Mouse (Mus musculus) kidney, adult 8-10 months (tissue): ENCODE results near the gene Smim4.

Source experiments
- DNase-seq, 2 experiments: peaks; one replicate each; pipeline ENCODE4 v3.0.0; 2022

The Smim4 gene

DNA sequence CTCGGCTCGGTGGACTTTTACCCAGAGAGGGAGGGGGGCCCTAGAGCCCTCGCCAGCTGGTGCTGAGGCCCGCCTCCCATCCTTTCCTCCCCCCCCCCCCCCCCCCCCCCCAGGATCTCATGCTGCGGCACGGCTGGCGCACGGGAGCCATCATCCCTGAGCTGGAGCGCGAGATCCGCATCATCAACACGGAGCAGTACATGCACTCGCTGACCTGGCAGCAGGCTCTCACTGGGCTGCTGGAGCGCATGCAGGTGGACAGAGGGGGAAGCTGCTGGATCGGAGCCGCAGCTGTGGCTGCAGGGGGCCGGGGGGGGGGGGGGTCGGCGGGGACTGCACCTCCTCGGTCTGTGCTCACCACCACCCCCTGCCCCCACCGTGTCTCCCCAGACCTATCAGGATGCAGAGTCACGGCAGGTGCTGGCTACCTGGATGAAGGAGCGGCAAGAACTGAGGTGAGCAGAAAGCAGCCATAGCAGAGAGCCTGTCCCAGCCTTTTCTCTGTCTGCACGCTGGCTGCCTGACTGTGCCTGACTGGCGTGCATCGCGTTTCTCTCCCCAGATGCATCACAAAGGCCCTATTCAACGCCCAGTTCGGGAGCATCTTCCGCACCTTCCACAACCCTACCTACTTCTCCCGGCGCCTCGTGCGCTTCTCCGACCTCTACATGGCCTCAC, 9.6 kb upstream of the Smim4 start:
- DNase-seq: no peak

DNA sequence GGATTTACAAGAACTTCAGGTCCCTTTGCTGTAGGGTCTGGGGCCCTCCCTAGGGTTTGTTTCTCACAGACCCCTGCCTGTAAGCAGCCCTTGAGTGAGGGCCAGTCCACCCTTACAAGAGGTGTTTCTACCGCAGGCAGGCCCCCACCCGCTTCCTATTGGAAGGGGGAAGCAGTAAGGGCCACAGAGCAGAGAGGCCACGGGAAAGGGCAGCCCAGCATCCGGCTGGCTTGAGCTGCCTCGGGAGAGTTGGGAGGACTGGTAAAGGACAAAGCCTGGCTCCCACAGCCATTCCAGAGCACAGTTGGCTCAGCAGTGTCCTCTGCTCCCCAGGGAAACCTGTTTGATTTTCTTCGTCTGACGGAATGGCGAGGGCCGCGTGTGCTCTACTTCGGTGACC, 9.0 kb upstream of the Smim4 start:
- peak; percentile 36 to 37 for DNase-seq

DNA sequence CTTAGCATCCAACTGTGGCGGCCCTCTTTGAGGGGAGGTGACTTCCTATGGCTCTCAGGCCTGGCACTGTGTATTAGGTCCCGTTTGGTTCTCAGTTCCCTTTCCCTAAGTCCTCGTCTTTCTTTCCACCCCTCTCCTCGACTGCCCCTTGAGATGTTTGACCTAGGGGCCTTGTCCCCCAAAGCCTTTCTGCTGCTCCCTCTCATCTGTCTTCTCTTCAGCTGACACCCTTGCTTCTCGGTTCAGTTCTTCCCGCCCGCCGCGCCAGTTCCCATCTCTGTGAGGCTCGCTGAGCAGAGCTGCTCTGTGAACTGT, 8.5 kb upstream of the Smim4 start:
- DNase-seq: no peak

DNA sequence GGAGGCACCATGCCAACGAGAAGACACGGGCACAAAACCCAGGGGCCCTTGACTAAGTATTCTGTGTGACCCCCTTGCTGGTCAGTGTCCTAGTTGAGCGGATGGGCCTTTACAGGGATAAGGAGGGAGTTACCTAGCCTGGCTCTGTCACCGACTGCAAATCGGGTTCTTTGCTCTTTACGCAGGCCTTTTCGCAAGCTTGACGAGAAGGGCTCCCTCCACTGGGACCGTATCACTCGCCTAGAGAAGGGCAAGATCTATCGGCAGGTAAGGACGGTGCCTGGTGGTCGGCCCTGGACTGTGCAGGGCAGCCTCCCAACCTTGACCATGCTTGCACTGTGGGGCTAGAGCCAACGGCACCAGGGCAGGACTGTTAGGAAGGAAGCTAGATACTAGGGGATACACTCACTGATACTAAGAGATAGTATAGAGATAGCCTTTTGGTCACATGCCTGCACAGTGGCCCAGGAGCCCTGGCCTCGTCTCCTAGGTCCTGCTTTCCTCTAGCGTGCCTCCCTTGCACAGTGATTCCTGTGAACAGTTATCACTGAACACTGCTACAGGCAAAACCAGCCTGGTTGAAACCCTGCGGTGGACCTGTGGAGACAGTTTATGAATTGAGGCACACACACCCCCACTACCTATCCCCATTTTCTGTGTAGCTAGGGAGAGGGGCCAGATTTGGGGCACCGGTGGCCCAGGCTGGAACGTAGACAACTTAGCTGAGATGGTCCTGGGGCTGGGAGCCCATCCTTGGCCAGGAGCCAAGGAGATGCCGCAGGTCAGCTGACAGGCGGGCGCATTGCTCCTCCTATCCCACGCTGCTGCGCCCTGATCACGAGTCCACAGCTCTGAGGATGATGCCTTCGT, 7.9 kb upstream of the Smim4 start:
- no peak for DNase-seq

DNA sequence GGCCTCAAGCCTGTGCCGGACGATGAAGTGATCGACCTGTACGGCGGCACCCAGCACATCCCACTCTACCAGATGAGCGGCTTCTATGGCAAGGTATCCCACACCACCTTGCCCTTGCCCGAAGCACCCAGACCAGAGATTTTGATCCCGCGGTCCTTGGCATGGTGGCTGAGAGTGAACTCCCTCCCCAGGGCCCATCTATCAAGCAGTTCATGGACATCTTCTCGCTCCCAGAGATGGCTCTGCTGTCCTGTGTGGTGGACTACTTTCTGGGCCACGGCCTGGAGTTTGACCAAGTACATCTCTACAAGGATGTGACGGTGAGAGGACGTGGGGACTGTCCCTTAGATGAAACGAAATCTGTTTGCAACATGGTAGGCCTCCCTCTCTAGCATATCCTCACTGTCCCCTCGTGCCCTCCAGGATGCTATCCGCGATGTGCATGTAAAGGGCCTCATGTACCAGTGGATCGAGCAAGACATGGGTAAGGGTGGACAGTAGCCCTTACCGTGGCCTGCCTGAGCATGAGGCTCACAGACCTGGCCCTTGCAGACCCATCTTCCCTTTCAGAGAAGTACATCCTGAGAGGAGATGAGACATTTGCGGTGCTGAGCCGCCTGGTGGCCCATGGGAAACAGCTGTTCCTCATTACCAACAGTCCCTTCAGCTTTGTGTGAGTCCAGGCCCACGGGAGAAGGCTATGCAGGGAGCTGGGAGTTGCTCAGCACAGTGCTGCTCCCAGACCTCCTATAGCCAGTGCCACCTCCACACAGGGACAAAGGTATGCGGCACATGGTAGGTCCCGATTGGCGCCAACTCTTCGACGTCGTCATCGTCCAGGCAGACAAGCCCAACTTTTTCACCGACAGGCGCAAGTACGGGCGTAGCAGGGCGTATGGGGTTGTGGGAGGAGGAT, 7.0 kb upstream of the Smim4 start:
- no peak for DNase-seq

DNA sequence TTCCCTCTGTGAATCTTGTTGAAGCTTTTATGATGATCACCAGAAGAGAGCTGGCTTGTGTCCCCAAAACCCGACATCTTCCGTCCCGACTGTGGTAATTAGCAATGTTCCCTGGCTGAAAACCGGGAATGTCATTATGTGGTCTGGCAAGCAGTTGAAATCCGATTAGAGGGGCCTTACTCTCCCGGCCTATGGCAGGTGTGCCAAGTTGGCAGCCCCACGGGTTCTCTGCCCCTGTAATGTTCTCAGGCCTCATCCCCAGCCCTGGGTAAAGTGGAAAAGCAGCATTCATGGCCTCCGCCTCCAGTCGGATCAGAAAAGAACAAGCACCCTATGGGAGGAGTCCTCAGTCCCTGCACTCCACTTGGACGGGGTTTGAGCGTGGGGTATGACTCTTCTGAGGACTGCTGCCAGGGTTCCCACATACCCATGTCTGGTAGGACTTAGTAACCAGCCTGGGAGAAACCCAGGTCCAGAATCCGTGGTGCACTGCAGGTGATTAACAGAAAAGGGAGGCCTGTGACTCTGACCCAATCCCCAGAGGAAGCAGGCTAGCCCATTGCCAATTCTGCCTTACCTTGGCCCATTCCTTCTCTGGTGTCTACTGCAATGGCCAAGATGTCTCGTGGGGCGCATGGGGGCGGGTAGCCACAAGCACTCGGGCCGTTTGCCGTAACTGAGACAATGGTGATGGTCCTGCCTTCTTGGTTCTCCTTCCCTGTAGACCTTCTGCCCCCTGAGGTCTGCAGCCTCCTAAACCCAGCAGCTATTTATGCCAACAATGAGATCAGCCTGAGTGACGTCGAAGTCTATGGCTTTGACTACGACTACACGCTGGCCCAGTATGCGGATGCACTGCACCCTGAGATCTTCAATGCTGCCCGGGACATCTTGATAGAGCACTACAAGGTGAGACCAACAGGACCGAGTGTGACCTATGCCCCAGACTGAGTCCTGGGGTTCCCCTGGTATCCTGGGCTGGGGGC, 5.6 kb upstream of the Smim4 start:
- DNase-seq: no peak

DNA sequence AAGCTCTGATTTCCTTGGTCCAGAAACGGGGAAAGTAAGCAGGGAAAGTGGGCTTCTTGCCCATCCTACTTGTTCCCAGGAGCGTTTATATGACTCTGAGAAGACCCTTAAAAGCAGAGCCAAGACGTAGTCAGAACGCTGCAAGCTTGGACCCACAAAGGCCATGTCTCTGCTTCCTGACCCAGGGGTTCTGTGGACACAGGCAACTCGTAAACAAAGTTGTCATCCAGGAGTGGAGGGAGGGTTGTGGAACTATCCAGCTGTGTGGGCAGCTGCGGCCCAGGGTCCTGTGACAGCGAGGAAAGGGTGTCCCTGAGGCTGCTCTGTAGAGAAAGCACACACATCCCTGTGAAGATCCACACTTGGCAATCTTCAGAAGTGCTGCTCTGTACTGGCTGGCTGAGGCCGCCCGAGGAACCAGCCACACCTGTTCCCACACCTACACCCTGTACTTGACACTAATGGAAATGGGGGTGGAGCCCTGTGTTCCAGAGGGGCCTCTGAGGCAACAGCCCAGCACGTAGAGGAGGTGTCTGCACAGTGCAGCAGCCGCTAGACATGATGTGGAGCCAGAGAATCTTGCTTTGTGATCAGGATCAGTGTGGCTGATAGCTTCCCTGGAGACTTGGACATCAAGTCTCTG, 4.4 kb upstream of the Smim4 start:
- no peak for DNase-seq

DNA sequence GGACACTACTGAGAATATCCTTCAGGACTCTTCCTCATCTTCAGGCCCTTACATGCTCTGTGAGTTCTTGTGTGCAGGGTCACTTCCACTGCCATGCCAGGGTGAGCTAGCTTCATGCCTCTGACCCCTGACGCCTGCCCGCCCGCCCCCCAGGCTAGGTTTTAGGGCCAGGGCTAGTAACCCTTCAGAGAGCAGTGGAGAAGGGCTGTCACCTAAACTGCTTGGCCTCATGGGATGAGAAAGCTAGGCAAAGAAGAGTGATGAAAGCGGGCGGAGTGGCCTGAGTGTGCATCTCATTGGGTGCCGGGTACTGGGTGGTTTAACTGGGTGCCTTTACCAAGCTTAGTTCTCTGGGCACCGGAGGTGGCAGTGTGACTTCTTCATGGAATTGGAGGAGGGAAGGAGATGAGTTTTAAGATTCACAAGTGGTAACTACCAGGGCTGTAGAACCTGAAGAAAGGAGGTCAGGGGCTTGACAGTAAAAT, 3.8 kb upstream of the Smim4 start:
- no peak for DNase-seq

DNA sequence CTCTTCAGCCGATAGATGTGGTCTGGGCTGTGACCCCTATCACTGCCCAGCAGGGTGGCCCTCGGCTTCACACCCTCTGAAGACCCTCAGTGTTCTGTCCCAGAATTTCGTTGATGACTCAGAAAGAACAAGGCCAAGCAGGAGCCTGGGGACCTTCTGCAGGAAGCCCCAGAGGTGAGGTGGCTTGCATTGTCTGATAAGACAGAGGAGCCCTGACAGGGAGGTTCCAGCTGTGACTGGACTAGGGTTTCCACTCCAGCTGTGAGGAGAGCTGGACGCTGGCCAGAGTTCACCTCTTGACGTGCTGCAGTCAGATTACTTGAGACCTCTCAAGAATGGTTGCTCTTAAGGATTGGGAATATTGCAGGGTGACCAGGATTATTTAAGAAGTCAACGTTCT, 3.3 kb upstream of the Smim4 start:
- no peak for DNase-seq

DNA sequence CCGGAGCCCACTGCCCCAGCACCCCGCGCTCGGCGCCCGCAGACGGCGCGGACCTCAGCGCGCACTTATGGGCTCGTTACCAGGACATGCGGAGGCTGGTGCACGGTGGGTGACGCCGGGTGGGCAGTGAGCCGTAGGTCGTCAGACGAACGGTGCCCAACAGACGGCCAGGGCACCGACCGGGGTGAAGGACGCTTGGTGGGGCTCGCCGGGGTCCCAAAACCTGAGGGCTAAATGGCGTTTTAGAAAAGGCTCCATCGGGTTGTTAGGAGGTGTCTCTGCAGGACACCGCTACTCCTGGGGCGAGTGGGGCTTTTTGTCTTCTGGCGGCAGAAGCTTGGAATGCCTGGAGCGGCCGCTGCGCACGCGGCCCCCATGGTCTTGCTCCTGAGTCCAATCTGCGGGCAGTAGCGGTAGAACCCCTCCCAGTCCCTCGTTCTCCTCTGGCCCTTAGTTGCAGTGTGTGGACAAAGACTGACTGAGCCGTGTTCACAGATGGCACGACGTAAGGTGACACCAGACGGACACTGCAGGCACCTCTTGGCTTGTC, 2.6 kb upstream of the Smim4 start:
- DNase-seq: no peak

DNA sequence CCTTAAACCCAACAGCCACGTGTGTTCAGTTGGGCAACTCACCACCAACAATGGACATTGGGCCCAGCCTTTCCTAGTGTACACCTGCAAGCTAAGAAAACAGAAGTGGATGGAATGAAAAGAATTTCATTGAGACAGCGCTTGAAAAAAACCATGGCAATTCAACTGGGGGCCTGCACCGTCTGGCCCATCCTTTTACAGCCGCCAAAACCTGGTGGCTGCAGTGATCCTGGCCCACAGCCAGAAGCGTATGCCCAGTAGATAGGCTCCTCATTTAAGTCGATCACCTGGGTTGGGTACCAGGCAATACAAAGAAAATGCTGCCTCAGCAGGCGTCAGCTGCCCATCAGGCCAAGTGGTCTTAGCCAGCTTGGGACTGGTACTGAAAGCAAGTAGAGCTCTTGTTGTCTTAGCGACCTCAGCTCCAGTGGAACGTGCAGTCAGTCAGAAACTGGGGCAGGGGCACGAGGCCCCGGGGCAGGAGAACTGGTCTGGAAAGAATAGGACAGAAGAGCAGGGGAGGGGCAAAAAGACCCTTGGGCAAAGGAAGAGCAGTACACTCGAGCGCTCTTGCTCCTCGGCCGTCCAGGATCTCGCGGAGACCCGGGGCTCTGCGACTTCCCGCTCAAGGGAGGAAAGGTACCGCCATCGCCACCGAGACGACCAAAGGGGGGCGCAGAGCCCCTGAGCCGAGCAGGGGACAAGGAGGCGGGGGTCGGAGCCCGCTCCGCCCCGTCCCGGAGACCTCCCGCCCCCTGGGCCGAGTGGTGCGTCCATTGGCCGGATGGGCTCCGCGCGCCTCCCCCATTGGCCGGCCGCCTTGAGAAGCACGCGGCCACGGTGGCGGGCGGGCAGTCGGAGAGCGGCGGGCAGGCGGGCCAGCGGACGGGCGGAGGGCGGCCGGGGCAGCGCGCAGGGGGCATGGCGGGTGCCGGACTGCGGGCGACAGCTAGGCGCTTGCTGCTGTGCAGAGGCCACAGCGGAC, 1.8 kb upstream of the Smim4 start, which contains the start of gene Nt5dc2:
TSS of gene Nt5dc2 (plus strand) at position 818 of the 985 bp plus-strand sequence.
- peak; percentile 83 to 87 for DNase-seq

DNA sequence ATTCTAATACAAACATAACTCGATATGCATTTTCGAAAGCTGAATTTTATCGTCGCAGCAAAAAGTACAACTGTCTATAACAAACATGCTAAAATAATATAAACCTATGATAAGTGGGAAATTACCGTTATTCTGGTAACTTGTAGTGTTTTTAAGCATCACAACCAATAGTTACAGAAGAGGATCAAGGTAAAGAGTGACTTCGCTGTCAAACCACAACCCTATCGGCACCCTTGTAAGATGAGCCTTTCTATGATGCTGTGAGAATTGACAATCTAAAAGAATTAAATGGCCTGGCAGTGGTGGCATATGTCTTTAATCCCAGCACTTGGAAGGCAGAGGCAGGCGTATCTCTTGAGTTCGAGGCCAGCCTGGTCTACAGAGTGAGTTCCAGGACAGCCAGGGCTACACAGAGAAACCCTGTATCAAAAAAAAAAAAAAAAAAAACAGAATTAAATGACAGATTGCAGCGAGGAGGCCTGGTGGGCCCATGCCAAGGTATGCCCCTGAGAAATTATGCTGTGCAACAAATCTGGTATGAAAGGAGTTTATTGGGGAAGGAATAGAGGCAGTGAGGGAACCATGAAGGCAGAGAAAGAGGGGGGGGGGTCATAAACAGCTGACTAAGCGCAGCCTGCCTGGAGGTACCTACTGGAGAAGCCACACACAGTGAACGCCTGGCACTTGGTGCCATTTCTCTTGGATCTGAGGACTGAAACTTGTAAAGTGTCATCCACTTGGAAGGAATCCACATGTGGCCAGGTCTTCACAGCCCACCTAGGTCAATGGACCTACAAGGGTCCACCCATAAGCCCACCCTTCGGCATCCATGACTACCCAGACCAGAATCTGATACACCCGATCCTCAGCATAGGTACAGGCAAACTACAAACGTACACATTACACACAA, 825 bp upstream of the Smim4 start:
- no peak for DNase-seq

DNA sequence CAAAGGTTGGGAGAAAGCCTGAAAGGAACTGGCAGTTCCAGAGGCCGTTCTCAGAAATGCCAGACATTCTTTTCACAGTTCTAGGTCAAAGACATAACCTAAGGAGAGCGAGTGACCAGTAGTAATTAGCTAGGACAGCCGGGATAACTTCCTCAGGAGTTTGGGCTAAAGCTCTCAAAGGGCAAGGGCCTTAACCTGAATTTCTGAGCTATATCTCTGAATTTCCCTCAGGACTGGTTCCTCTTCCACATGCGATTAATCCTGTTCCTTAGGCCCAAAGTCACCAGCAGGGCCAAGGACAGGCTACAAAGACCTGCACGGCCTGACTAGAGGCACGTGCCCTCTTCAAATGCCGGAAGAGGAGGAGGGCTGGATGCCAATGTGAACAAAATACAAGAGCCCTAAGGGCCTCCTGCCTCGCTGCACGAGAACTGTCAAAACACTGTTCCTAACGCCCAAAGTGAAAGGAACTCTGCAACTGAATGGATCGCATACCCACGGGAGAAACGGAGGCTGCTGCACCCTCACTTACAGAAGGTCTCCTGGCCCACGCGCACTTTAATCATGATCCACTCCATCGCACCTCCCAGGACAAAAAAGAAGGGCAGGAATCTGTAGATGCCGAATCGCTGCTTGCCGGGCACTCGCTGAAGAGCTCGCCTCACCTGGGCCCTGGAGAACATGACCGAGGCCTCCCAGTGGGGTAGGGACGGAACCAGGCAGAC, 493 bp downstream of the Smim4 start:
- DNase-seq: peak; percentile 74

DNA sequence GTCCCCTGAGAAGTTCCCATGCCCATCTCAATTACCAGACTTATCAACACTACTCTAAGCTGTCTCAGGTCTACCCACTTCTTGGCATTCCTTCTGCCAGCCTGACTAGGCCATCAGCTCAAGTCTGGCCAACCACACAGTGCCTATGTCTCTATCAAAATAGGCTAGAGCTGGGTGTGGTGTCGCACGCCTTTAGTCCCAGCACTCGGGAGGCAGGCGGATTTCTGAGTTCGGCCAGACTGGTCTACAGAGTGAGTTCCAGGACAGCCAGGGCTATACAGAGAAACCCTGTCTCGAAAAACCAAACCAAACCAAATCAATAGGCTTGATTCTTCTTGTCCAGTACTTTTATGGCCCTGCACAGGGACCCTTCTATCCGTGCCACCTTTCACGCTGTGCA, 1.9 kb downstream of the Smim4 start:
- DNase-seq: no peak

DNA sequence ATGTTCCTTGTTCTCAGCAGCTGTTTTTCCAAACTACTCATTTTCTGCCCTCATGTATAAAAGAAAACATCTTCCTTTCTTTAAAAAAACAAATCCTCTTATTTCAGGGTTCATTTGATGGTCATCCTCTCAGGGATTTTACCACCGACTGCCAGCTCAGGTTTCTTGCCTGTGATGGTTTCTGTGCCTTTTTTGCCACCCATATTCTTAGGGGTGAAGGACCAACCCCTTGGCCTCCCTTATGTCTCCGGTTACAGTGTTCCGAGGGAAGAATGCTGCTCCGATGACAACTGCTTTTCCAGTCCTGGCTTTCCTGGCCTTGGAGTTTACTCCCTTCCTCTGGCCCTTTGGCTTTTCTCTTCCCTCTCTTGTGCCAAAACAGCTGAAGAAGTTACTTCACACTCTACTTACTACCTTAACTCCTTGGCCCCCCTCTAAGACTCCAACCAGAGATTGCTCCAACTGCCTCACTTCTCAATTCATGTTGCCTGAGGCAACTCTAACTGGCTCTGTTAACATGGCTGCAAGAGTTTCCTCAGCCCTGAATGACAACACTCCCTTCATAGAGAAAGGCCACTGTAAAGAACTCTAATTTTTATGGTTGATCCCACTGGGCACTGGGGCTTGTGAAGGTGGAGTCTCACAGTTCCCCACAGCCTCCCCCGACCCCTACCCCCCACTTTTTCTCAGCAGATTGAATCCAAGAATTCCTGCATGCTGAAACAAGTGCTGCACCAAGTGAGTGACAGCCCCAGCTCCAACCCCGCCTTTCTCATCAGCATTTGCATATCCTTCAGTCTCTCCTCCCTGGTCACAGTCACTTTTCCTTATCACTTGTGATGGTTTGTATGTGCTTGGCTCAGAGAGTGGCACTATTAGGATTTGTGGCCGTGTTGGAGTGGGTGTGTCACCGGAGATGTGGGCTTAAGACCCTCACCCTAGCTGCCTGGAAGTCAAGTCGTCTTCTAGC, 3.4 kb downstream of the Smim4 start:
- DNase-seq: no peak

DNA sequence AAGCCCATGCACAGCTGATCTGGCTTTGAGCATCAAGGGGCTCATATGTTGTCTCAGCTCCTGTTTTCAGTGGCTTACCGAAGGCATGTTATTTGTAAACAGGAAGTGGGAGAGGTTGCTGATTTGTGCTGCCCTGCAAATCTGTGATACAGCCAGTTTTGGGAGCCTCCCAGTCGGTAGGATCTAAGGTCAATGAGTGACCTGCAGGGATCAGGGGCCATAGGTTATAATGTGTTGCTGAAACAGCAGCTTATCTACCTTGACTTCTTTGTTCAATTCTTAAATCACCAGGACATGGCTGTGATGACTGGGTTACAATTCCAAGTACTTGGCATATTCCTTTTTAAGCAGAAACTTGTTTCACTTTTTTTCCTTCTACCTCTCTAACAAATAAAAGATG, 13.2 kb downstream of the Smim4 start:
- no peak for DNase-seq

DNA sequence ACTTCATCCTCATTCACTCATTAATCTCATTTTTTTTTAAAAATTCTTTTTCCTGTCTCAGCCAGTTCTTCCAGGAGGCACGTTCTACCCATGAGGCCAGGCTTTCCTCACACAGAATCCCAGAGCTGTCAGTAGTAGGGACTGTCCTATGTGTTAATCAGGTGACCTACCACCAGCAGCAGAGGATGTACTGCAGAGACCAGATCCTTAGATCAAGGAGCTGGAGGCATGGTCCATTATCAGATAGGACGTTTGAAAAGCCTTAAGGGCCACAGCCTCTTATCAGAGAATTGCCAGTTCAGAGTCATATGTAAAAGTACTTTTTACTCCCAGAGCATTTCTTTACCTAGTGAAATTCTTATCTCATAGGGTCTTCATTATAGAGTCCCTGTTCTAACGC, 14.7 kb downstream of the Smim4 start:
- no peak for DNase-seq
